Mouse (Mus musculus): Measurements from ENCODE around the gene S1pr4. TPM values are rescaled to one million over a fixed set of nuclear protein-coding genes. Genes with fewer than 3 reads are reported as not detected.

S1pr4 gene
- polyA plus RNA-seq, 1 experiment from 2014 or later: 0.65 TPM

Small RNA genes within 50 kb of the gene (microRNA-seq; reads per million reads assigned to microRNA genes)
- gene Gm25595: not detected

Other genes starting within 250 kb of the S1pr4 start
- 6.3 and 6.8 TPM in 2 replicates for gene Matk, start 247.2 kb downstream of the S1pr4 start, polyA plus RNA-seq (2016; fragmentation: Nextera tagmentation; extraction: Ambion mirVana)
- 142 and 155 TPM in 2 replicates for gene Mrpl54, start 233.2 kb downstream of the S1pr4 start, polyA plus RNA-seq (2016; fragmentation: Nextera tagmentation; extraction: Ambion mirVana)
- 36.9 and 38.1 TPM in 2 replicates for gene Apba3, start 233.2 kb downstream of the S1pr4 start, polyA plus RNA-seq (2016; fragmentation: Nextera tagmentation; extraction: Ambion mirVana)
- 5.4 and 6.8 TPM in 2 replicates for gene Tjp3, start 208.6 kb downstream of the S1pr4 start, polyA plus RNA-seq (2016; fragmentation: Nextera tagmentation; extraction: Ambion mirVana)
- 97.3 and 103 TPM in 2 replicates for gene Pip5k1c, start 207.2 kb downstream of the S1pr4 start, polyA plus RNA-seq (2016; fragmentation: Nextera tagmentation; extraction: Ambion mirVana)
- gene Cactin, start 179.0 kb downstream of the S1pr4 start, polyA plus RNA-seq (2016; fragmentation: Nextera tagmentation; extraction: Ambion mirVana): 53.3 and 54.5 TPM in 2 replicates
- gene Tbxa2r, start 171.4 kb downstream of the S1pr4 start, polyA plus RNA-seq (2016; fragmentation: Nextera tagmentation; extraction: Ambion mirVana): 2.7 and 3.1 TPM in 2 replicates
- not detected in 2 replicates for gene Gipc3, start 156.9 kb downstream of the S1pr4 start, polyA plus RNA-seq (2016; fragmentation: Nextera tagmentation; extraction: Ambion mirVana)
- 92.0 and 93.4 TPM in 2 replicates for gene Hmg20b, start 149.7 kb downstream of the S1pr4 start, polyA plus RNA-seq (2016; fragmentation: Nextera tagmentation; extraction: Ambion mirVana)
- gene Mfsd12, start 142.6 kb downstream of the S1pr4 start, polyA plus RNA-seq (2016; fragmentation: Nextera tagmentation; extraction: Ambion mirVana): 11.4 and 12.9 TPM in 2 replicates
- gene 4930404N11Rik, start 134.3 kb downstream of the S1pr4 start, polyA plus RNA-seq (2016; fragmentation: Nextera tagmentation; extraction: Ambion mirVana): 0.52 and 0.88 TPM in 2 replicates
- 132 and 134 TPM in 2 replicates for gene Fzr1, start 121.6 kb downstream of the S1pr4 start, polyA plus RNA-seq (2016; fragmentation: Nextera tagmentation; extraction: Ambion mirVana)
- 62.7 and 67.5 TPM in 2 replicates for gene Dohh, start 115.7 kb downstream of the S1pr4 start, polyA plus RNA-seq (2016; fragmentation: Nextera tagmentation; extraction: Ambion mirVana)
- 5.7 and 5.9 TPM in 2 replicates for gene Gm48551, start 115.7 kb downstream of the S1pr4 start, polyA plus RNA-seq (2016; fragmentation: Nextera tagmentation; extraction: Ambion mirVana)
- 1.1 and 2.4 TPM in 2 replicates for gene Gm48552, start 111.1 kb downstream of the S1pr4 start, polyA plus RNA-seq (2016; fragmentation: Nextera tagmentation; extraction: Ambion mirVana)
- 1.9 and 2.7 TPM in 2 replicates for gene Smim24, start 107.1 kb downstream of the S1pr4 start, polyA plus RNA-seq (2016; fragmentation: Nextera tagmentation; extraction: Ambion mirVana)
- 30.9 and 31.5 TPM in 2 replicates for gene Nfic, start 44.5 kb downstream of the S1pr4 start, polyA plus RNA-seq (2016; fragmentation: Nextera tagmentation; extraction: Ambion mirVana)
- 37.1 and 41.3 TPM in 2 replicates for gene Celf5, start 17.4 kb downstream of the S1pr4 start, polyA plus RNA-seq (2016; fragmentation: Nextera tagmentation; extraction: Ambion mirVana)
- gene Ncln, start 3.7 kb downstream of the S1pr4 start, polyA plus RNA-seq (2016; fragmentation: Nextera tagmentation; extraction: Ambion mirVana): 75.1 and 79.5 TPM in 2 replicates
- gene Gna15, start 24.1 kb upstream of the S1pr4 start, polyA plus RNA-seq (2016; fragmentation: Nextera tagmentation; extraction: Ambion mirVana): 0.75 and 0.82 TPM in 2 replicates
- 75.2 and 76.3 TPM in 2 replicates for gene Gna11, start 45.1 kb upstream of the S1pr4 start, polyA plus RNA-seq (2016; fragmentation: Nextera tagmentation; extraction: Ambion mirVana)
- gene Aes, start 59.4 kb upstream of the S1pr4 start, polyA plus RNA-seq (2016; fragmentation: Nextera tagmentation; extraction: Ambion mirVana): 476 and 504 TPM in 2 replicates
- gene Tle2, start 74.4 kb upstream of the S1pr4 start, polyA plus RNA-seq (2016; fragmentation: Nextera tagmentation; extraction: Ambion mirVana): 30.6 and 32.1 TPM in 2 replicates
- 8.2 and 8.3 TPM in 2 replicates for gene Tle6, start 100.9 kb upstream of the S1pr4 start, polyA plus RNA-seq (2016; fragmentation: Nextera tagmentation; extraction: Ambion mirVana)
- gene BC025920, start 106.1 kb upstream of the S1pr4 start, polyA plus RNA-seq (2016; fragmentation: Nextera tagmentation; extraction: Ambion mirVana): 1.2 and 1.3 TPM in 2 replicates
- gene Sirt6, start 127.7 kb upstream of the S1pr4 start, polyA plus RNA-seq (2016; fragmentation: Nextera tagmentation; extraction: Ambion mirVana): 52.7 and 55.5 TPM in 2 replicates
- 8.6 and 10.5 TPM in 2 replicates for gene Ankrd24, start 128.4 kb upstream of the S1pr4 start, polyA plus RNA-seq (2016; fragmentation: Nextera tagmentation; extraction: Ambion mirVana)
- 5.2 and 5.6 TPM in 2 replicates for gene Gm10778, start 148.9 kb upstream of the S1pr4 start, polyA plus RNA-seq (2016; fragmentation: Nextera tagmentation; extraction: Ambion mirVana)
- gene Zfp433, start 204.7 kb upstream of the S1pr4 start, polyA plus RNA-seq (2016; fragmentation: Nextera tagmentation; extraction: Ambion mirVana): 18.2 and 25.2 TPM in 2 replicates

Data from hindbrain, embryonic 12.5 days (tissue).